Mouse (Mus musculus) embryonic facial prominence, embryonic 13.5 days (tissue): ENCODE results near the gene Krt19. TPM values are rescaled to one million over a fixed set of nuclear protein-coding genes. Genes with fewer than 3 reads are reported as not detected.

Experiments used
- ATAC-seq: fragments of 200-750 bp; cut with Nextera tagmentation; 2 replicates; pipeline ENCODE4 v1.8.0; 2017; ENCODE audit warnings: low read depth; ENCODE audit not compliant: insufficient number of reproducible peaks, insufficient read depth, low FRiP score, low TSS enrichment
- H3K27ac ChIP-seq: fragments of 300-500 bp; sonication (generic); 2 replicates; pipeline ENCODE4 v1.5.1; 2015; ENCODE audit warnings: moderate library complexity, mild to moderate bottlenecking, inconsistent platforms
- H3K27me3 ChIP-seq: fragments of 300-500 bp; sonication (generic); 2 replicates; pipeline ENCODE4 v1.6.1; 2015; ENCODE audit warnings: mild to moderate bottlenecking, inconsistent platforms
- H3K36me3 ChIP-seq: fragments of 300-500 bp; sonication (generic); 2 replicates; pipeline ENCODE4 v1.6.1; 2015; ENCODE audit warnings: mild to moderate bottlenecking, inconsistent platforms
- H3K4me1 ChIP-seq: fragments of 300-500 bp; sonication (generic); 2 replicates; pipeline ENCODE4 v1.6.1; 2015; ENCODE audit warnings: inconsistent platforms
- H3K4me2 ChIP-seq: fragments of 300-500 bp; sonication (generic); 2 replicates; pipeline ENCODE4 v1.6.1; 2015; ENCODE audit warnings: moderate library complexity, mild to moderate bottlenecking, inconsistent platforms
- H3K4me3 ChIP-seq: fragments of 300-500 bp; sonication (generic); 2 replicates; pipeline ENCODE4 v1.5.1; 2015; ENCODE audit warnings: mild to moderate bottlenecking, inconsistent platforms
- H3K9ac ChIP-seq: fragments of 300-500 bp; sonication (generic); 2 replicates; pipeline ENCODE4 v1.6.1; 2015; ENCODE audit warnings: mild to moderate bottlenecking, inconsistent platforms
- H3K9me3 ChIP-seq: fragments of 300-500 bp; sonication (generic); 2 replicates; pipeline ENCODE4 v1.6.1; 2016; ENCODE audit warnings: inconsistent platforms
- WGBS: fragments of 180-500 bp; shearing (Covaris S2); methylation state at CpG from one replicate; pipeline ENCODE4 v1.1.7; 2015; ENCODE audit warnings: mixed read lengths; 5-methylcytosine and 5-hydroxymethylcytosine counted together
- polyA plus RNA-seq: library from polyadenylated mRNA; unstranded; fragments of >200 nt; fragmentation: Nextera tagmentation; extraction: Ambion mirVana; gene quantifications from 2 replicates; pipeline ENCODE4 v1.2.1, GENCODE M21; 2015

The Krt19 gene
- polyA plus RNA-seq, 1 experiment from 2014 or later: 44.6 TPM

DNA sequence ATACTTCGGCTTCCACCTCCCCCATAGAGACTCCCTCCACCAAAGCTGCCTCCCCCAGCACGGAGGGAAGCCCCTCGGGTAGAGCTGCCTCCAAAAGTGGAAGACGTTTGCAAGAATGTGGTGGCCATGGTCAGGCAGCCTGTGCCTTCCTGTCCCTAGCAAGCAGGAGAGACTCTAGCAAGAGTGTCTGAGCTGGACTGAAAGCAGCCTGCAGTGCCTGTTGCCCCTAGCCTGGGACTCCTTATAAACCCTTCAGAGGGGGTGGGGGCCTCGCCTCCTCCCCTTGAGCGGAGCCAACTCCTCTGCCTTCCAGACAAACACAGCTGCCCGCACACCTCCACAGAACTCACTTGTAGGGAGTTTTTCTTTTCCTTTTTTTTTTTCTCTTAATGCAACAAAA lies 12.7 kb downstream of the Krt19 start, which contains the start of gene Krt15:
Gene Krt15, minus strand, starts transcription at position 198 of the 400 bp plus-strand sequence.
- peak within 1 kb of the TSS; percentile 48; the same call in 1 of the 2 replicates for H3K27ac ChIP-seq
- H3K27me3 ChIP-seq: no peaks in the 10 kb centered on the region
- peak within 1 kb of the TSS; percentile 37 for H3K4me2 ChIP-seq
- no peaks in the 10 kb centered on the region for H3K9me3 ChIP-seq
- no peak within 1 kb of the TSS for H3K9ac ChIP-seq
- no peak for ATAC-seq
- WGBS: 54% methylated on average over 7 of the region's 7 CpGs
- H3K4me1 ChIP-seq: peaks cover 18% of the 10 kb centered on the region
- no peaks in the 10 kb centered on the region for H3K36me3 ChIP-seq
- H3K4me3 ChIP-seq: peak within 1 kb of the TSS; percentile 19

DNA sequence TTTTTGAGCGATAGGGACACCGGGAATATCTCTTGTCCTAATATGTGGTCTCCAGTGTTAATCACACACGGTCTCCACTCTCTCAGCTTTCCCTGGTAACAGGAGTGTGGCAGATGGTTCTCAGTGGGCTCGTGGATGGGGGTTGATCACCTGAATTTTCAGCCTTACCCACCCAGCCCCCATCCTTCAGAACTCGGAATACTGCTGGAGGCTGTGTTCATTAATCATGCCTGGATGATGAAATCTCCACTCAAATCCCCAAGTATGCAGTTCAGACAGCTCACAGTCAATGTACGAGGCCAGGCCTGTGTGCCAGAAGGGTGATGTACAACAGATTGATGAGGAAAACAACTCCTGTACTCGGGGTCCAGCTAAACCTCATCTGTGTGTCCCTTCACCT lies 23.6 kb downstream of the Krt19 start:
- H3K27me3 ChIP-seq: no peaks in the 10 kb centered on the region

DNA sequence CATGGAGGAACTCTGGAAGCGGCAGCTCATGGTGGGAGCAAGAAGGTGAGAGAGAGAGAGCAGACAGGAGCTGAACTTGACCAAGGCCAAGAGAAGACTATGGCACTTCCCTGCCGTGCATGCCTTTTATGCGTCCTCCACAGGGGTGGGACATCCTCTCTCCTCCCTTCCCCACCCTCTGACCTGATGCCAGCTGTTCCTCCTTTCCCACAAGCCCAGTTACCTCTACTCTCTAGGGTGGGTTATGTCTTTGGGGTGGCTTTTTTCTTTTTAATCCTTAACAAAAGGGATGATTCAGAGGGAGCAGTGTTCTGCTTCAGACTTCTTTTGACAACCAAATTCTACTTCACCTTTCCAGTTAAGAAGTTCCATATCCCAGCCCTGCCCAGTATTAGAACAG lies 27.0 kb downstream of the Krt19 start, which contains the start of gene Krt13:
Gene Krt13, minus strand, starts transcription at position 101 of the 400 bp plus-strand sequence.
- no peak within 1 kb of the TSS for H3K27ac ChIP-seq
- H3K4me3 ChIP-seq: no peak within 1 kb of the TSS
- no peaks in the 10 kb centered on the region for H3K27me3 ChIP-seq
- 75% methylated on average over 3 of the region's 3 CpGs for WGBS
- H3K4me1 ChIP-seq: no peaks in the 10 kb centered on the region
- H3K9ac ChIP-seq: no peak within 1 kb of the TSS
- ATAC-seq: no peak
- no peaks in the 10 kb centered on the region for H3K36me3 ChIP-seq
- no peaks in the 10 kb centered on the region for H3K9me3 ChIP-seq
- H3K4me2 ChIP-seq: no peak within 1 kb of the TSS

More for the DNA sequence above, 23.6 kb downstream of the Krt19 start:
- Histone ChIP-seq H3K9ac (no peak overlapping the region), H3K4me2 (no peak overlapping the region), H3K9me3 (no peaks in the 10 kb centered on the region), H3K4me3 (no peak overlapping the region), H3K36me3 (no peaks in the 10 kb centered on the region), H3K4me1 (no peaks in the 10 kb centered on the region), H3K27ac (no peak overlapping the region)
- 66% methylated on average over 7 of the region's 7 CpGs for WGBS
- ATAC-seq: no peak

DNA sequence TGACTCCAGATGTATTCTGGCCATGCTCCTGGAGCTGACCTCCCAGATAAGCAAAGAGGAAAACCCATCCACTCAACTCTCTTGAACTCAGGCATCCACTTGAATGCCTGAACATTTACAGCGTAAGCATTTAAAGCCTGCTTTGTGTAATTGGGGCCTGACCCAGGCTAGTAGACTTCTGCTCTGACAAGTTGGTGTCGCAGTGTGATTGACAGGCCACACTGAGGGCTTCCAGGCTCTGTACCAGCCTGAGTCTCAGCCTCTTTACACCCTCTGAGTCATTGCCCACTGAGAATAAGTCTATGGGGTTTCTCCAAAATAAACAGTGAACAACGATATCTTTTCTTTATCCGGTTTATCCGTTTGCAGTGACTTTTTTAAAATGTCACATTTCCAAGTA lies 28.1 kb downstream of the Krt19 start:
- no peak overlapping the region for H3K9ac ChIP-seq
- no peaks in the 10 kb centered on the region for H3K36me3 ChIP-seq
- no peak for ATAC-seq
- no peaks in the 10 kb centered on the region for H3K9me3 ChIP-seq
- no peak overlapping the region for H3K4me2 ChIP-seq
- no peak overlapping the region for H3K27ac ChIP-seq
- 85% methylated on average over 5 of the region's 5 CpGs for WGBS
- H3K27me3 ChIP-seq: no peaks in the 10 kb centered on the region
- H3K4me3 ChIP-seq: no peak overlapping the region
- H3K4me1 ChIP-seq: no peaks in the 10 kb centered on the region

DNA sequence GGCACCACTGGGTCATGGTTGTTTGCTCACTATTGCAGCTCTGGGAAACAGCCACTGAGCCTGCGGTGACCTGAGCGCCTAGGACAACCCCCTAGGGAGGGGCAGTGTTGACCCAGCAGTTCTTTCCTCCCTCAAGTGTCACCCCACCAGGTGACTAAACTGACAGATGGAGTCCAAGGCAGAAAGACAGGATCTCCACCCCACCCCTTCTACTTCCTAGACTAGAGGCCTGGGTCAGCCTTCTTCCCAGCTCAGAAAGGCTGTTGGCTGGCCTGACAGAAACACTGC lies 34.8 kb downstream of the Krt19 start:
- H3K36me3 ChIP-seq: no peaks in the 10 kb centered on the region
- no peak overlapping the region for H3K9ac ChIP-seq
- H3K4me2 ChIP-seq: no peak overlapping the region
- 84% methylated on average over 2 of the region's 2 CpGs for WGBS
- ATAC-seq: no peak
- no peaks in the 10 kb centered on the region for H3K4me1 ChIP-seq
- no peak overlapping the region for H3K27ac ChIP-seq
- H3K9me3 ChIP-seq: no peaks in the 10 kb centered on the region
- H3K4me3 ChIP-seq: no peak overlapping the region
- no peaks in the 10 kb centered on the region for H3K27me3 ChIP-seq

DNA sequence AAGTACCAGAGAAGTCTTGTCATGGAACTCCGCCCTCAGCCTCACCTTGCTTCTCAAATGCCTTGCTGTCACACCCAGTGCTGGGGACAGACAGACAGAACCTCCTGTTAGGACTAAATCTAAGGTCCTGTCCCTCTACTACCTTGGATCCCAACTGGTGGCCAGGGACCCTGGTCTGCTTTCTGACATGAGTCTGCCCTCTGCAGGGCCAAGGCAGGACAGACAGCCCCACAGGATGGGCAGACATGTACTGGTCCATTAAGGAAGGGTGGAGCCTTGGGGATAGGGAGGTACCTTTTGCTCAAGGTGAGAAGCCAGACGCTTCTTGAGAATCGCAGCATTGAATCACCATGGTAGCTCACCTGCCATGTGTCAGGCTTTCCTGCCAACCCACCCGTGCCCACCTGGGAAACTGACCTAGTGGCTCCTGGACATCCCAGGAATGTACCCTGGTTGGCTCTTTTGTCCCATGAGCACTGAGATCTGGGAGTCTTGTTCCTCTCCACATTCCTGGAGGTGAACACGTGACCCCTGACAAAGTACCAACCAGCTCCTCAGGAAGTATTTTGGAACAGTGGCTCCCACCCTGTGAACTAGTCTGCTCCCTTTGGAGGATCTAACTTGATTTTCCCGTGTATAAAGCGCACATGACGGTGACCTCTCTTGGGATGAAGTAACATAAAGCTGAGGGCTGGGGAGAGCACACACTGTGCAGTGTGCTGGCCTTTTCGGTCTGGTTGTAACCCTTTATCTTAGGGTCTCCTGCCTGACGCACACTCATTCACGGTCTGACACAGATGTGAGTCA lies 35.3 kb downstream of the Krt19 start:
- 84% methylated on average over 11 of the region's 11 CpGs for WGBS
- Histone ChIP-seq H3K9me3 (no peaks in the 10 kb centered on the region), H3K27me3 (no peaks in the 10 kb centered on the region), H3K4me2 (no peak overlapping the region), H3K27ac (no peak overlapping the region), H3K36me3 (no peaks in the 10 kb centered on the region), H3K4me3 (no peak overlapping the region), H3K9ac (no peak overlapping the region), H3K4me1 (no peaks in the 10 kb centered on the region)
- ATAC-seq: no peak

DNA sequence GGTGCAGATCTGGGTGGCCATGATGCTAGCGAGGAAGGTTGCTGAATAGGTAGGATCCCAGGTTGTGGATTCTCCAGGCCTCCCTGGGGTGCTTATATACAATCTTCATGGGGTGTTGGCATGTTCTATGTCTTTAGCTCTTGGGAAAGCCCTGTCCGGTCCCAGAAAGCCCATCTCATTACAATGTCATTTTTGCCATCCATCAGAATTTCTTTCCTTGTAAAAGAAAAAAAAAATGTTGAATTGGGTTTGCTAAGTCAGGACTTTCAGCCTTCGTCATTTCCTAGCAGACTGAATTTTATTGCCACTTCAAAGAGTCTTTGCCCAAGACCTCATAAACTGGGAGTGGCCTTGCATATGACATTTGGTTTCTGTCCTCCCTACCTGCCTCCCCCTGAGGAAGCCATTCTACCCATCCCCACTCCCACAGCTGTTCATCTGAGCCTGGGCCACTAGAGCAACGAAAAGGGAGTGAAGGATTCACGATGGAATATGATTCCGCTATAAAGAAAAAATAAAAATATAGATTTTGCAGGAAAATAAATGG lies 42.8 kb downstream of the Krt19 start, which contains the start of gene Krt36:
Gene Krt36, minus strand, starts transcription at position 51 of the 547 bp plus-strand sequence.
- Histone ChIP-seq H3K9me3 (no peaks in the 10 kb centered on the region), H3K4me2 (no peak within 1 kb of the TSS), H3K36me3 (no peaks in the 10 kb centered on the region), H3K4me3 (no peak within 1 kb of the TSS), H3K27me3 (0 out of 2 replicates have a peak, but pooled peaks cover 3% of the 10 kb centered on the region), H3K9ac (no peak within 1 kb of the TSS), H3K27ac (no peak within 1 kb of the TSS), H3K4me1 (no peaks in the 10 kb centered on the region)
- no peak for ATAC-seq
- 83% methylated on average over 6 of the region's 6 CpGs for WGBS

DNA sequence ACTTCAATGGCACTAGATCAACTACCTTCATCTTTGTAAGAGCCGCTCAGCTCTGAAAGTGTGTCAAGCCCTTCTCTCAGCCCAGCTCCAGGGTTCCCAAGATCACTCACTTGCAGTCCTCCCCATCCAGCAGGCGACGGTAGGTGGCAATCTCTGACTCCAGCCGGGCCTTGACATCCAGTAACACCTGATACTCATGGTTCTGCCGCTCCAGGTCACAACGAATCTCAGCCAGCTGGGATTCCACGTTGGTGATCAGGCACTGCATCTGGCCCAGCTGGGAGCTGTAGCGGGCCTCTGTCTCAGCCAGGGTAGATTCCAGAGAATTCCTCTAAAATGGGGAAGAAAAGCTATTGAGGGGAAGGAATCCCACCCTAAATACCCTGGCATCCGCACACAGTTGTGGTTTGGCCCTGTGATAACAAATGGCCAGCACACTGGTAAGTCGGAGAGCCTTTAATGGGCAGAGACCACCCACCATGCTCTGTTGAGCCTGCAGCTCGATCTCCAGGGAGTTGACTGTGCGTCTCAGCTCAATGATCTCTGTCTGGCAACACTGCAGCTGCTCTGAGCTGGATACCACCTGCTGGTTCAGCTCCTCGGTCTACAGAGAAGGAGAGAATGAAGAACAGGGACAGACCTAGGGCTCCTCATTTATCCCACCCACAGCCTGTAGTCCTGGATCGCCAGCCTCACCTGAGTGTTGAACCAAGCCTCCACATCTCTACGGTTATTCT lies 45.6 kb downstream of the Krt19 start:
- whole genome bisulfite sequencing: 68% methylated on average over 15 of the region's 15 CpGs
- no peaks in the 10 kb centered on the region for H3K36me3 ChIP-seq
- H3K4me3 ChIP-seq: no peak overlapping the region
- H3K4me1 ChIP-seq: no peaks in the 10 kb centered on the region
- no peaks in the 10 kb centered on the region for H3K9me3 ChIP-seq
- no peak overlapping the region for H3K4me2 ChIP-seq
- no peak overlapping the region for H3K27ac ChIP-seq
- H3K27me3 ChIP-seq: 0 out of 2 replicates have a peak, but pooled peaks cover 3% of the 10 kb centered on the region
- no peak for ATAC-seq
- no peak overlapping the region for H3K9ac ChIP-seq

DNA sequence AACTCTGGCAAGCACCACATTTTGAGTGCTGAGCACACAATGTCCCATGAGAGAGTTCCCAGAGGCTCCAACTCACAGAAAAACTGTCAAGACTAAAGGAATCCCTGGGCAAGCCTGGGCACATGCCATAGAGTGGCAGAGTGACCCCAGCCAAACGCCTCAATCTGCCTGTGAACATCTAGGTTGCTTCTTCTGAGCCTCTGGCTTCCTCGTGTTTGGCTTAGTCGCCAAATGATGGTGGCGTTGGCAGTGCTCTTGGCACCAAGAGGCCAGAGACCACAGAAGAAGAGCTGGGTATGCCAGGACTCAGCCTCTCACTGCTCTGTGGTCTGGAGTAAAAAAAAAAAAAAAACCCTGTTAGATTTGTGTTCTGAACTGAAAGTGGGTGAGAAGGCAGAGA lies 48.1 kb downstream of the Krt19 start:
- no peaks in the 10 kb centered on the region for H3K4me1 ChIP-seq
- H3K9me3 ChIP-seq: no peaks in the 10 kb centered on the region
- no peak for ATAC-seq
- no peak overlapping the region for H3K9ac ChIP-seq
- 79% methylated on average over 4 of the region's 4 CpGs for WGBS
- H3K4me3 ChIP-seq: no peak overlapping the region
- H3K36me3 ChIP-seq: no peaks in the 10 kb centered on the region
- no peak overlapping the region for H3K27ac ChIP-seq
- 0 out of 2 replicates have a peak, but pooled peaks cover 3% of the 10 kb centered on the region for H3K27me3 ChIP-seq
- H3K4me2 ChIP-seq: no peak overlapping the region

DNA sequence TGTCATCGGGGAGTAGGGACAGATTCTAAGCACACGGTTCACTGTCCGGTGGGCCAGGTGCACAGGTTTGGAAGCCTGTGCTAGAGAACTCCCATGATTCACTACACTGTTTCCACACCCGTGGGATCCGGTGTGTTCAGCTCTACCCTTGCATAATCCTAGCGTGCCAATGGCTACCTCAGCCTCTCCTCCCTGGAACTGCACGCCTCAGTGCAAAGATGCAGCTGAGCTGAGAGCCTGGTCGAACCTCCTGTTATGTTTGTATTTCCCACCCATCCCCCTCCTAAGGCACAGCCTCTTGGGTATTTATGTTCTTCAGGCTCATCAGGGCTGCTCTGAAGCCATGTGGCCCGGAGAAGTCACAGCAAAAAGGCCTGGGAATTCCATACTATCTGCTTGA lies 50.6 kb downstream of the Krt19 start:
- no peaks in the 10 kb centered on the region for H3K4me1 ChIP-seq
- H3K4me2 ChIP-seq: no peak overlapping the region
- H3K36me3 ChIP-seq: no peaks in the 10 kb centered on the region
- 70% methylated on average over 9 of the region's 9 CpGs for WGBS
- H3K9ac ChIP-seq: no peak overlapping the region
- no peak for ATAC-seq
- no peaks in the 10 kb centered on the region for H3K9me3 ChIP-seq
- no peak overlapping the region for H3K4me3 ChIP-seq
- H3K27ac ChIP-seq: no peak overlapping the region
- H3K27me3 ChIP-seq: no peaks in the 10 kb centered on the region

DNA sequence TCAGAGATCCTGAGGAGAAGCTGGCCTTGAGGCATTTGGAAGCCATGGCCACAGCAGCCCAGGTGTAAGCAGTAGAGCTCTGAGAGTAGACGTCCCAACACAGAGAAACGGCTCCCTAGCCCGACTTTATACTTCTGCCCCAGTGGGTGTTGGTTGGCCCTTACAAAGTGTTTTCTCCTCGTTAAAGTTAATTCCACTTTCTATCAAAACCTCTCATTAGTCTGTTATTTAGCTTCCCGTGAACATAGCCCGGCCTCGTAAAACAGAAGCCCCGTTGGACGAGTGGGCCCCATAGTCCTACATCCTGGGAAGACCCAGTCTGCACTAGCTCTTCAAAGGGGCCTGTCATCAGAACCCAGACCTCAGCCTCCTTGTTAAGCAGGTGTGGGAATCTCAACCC lies 52.3 kb downstream of the Krt19 start, which contains the start of gene Krt35:
Gene Krt35, minus strand, starts transcription at position 101 of the 400 bp plus-strand sequence.
- Histone ChIP-seq H3K4me2 (no peak within 1 kb of the TSS), H3K36me3 (no peaks in the 10 kb centered on the region), H3K27me3 (no peaks in the 10 kb centered on the region), H3K4me1 (no peaks in the 10 kb centered on the region), H3K9me3 (no peaks in the 10 kb centered on the region), H3K4me3 (no peak within 1 kb of the TSS), H3K9ac (no peak within 1 kb of the TSS), H3K27ac (no peak within 1 kb of the TSS)
- ATAC-seq: no peak
- WGBS: 84% methylated on average over 9 of the region's 9 CpGs
